Mouse (Mus musculus): ENCODE measurements around the gene Spag7.

Gene Spag7

GRCm38 (mm10) chr11:70643051-70643450, 26.2 kb downstream of the Spag7 start:
- no peak for DNase-seq (ENCODE audit: low spot score in 2 of 2)

- DNase-seq (ENCODE audit: low spot score in 2 of 2) = no peak
Measured at GRCm38 (mm10) chr11:70641241-70641640, 28.0 kb downstream of the Spag7 start.

GRCm38 (mm10) chr11:70639976-70640375, 29.2 kb downstream of the Spag7 start:
- no peak for DNase-seq (ENCODE audit: low spot score in 2 of 2)

GRCm38 (mm10) chr11:70638714-70639278, 30.4 kb downstream of the Spag7 start, which contains the start of gene Gp1ba:
Gene Gp1ba (plus strand): TSS chr11:70639122.
- no peak for DNase-seq (ENCODE audit: low spot score in 2 of 2)

GRCm38 (mm10) chr11:70638293-70638692, 30.9 kb downstream of the Spag7 start:
- DNase-seq (ENCODE audit: low spot score in 2 of 2) = no peak

GRCm38 (mm10) chr11:70637764-70638163, 31.5 kb downstream of the Spag7 start:
- no peak for DNase-seq (ENCODE audit: low spot score in 2 of 2)

- DNase-seq (ENCODE audit: low spot score in 2 of 2) = no peak
Measured at GRCm38 (mm10) chr11:70635601-70636000, 33.6 kb downstream of the Spag7 start.

- no peak for DNase-seq (ENCODE audit: low spot score in 2 of 2)
Measured at GRCm38 (mm10) chr11:70630129-70630528, 39.1 kb downstream of the Spag7 start.

- no peak for DNase-seq (ENCODE audit: low spot score in 2 of 2)
Measured at GRCm38 (mm10) chr11:70629557-70629956, 39.7 kb downstream of the Spag7 start.

- DNase-seq (ENCODE audit: low spot score in 2 of 2) = no peak
Measured at GRCm38 (mm10) chr11:70628431-70628830, 40.8 kb downstream of the Spag7 start.

- DNase-seq (ENCODE audit: low spot score in 2 of 2) = no peak
Measured at GRCm38 (mm10) chr11:70626877-70627276, 42.3 kb downstream of the Spag7 start.

GRCm38 (mm10) chr11:70625473-70625872, 43.7 kb downstream of the Spag7 start:
- peak in 1 of 2 experiments; percentile 56 for DNase-seq (ENCODE audit: low spot score in 2 of 2)

GRCm38 (mm10) chr11:70623053-70623742, 46.0 kb downstream of the Spag7 start:
- no peak for DNase-seq (ENCODE audit: low spot score in 2 of 2)

GRCm38 (mm10) chr11:70621972-70622814, 47.0 kb downstream of the Spag7 start:
- DNase-seq (ENCODE audit: low spot score in 2 of 2) = no peak

- DNase-seq (ENCODE audit: low spot score in 2 of 2) = no peak
Measured at GRCm38 (mm10) chr11:70619101-70619500, 50.1 kb downstream of the Spag7 start, which contains the start of gene Chrne. Gene Chrne (minus strand): TSS chr11:70619216.

GRCm38 (mm10) chr11:70615516-70616093, 53.6 kb downstream of the Spag7 start, which contains the start of gene 4930544D05Rik:
Gene 4930544D05Rik (plus strand): TSS chr11:70615848.
- no peak for DNase-seq (ENCODE audit: low spot score in 2 of 2)

GRCm38 (mm10) chr11:70615074-70615473, 54.1 kb downstream of the Spag7 start:
- peak; percentile 47 to 52 for DNase-seq (ENCODE audit: low spot score in 2 of 2)
